Mouse (Mus musculus): Measurements from ENCODE around the gene Cxcr4.
A peak's percentile ranks its signal among the peaks of the same experiment; 100 is the strongest.

DNA sequence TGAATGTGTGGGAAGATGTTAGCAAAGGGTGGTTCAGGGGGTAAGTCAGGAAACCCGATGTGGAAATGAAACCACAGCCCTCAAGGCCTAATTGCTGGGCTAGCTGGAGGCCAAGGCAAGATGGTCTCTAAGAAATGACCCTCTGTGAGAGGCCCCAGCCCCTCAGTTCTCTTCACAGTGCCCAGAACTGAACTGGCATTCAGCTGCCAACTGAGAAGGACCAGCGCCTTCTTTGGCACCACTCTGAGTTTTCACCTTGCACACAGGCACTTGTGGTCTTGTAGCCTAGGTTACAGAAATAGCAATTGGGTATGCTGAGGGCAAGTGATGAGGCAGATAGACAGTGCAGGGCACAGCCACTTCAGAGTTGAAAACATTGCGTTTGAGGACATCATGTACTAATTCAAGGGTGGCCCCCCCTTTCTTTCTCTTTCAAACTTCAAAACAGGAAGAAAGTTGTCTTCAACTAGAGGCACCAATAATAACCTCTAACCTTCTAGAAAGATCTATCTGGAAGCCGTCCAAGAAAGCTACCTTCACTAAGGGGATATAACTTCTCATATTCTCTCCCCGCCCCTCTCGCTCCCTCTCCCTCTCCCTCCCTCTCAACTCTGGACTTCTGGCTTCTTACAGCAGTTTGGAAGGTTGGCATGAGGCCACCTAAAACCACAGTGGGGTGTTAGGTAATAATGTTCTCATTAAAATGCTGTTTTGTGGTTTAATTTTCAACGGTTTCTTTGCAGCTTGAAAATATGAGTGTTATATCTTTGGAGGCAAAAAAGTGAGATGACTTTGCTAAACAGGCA lies 22.8 kb upstream of the Cxcr4 start:
- TF ChIP-seq IRF4 (IDR thresholded peaks at IDR 0.05; ENCODE audit: low read depth, low read length) (peak; percentile 79), POLR2A (IDR thresholded peaks at IDR 0.05; ENCODE audit: low read depth, low read length) (no peak), MAFK (IDR thresholded peaks at IDR 0.05; ENCODE audit: insufficient replicate concordance, low read length) (0 out of 2 replicates have a peak, but pooled peaks have one; percentile 24), CTCF (conservative IDR thresholded peaks at IDR 0.05 in 1 of 2, IDR thresholded peaks at IDR 0.05 in 1 of 2; ENCODE audit: low read depth in 2 of 2, low read length in 2 of 2) (no peak), CHD1 (IDR thresholded peaks at IDR 0.05; ENCODE audit: low read depth, low read length) (no peak)
